Mouse (Mus musculus): ENCODE measurements around the gene Plch1.

Gene Plch1

DNA sequence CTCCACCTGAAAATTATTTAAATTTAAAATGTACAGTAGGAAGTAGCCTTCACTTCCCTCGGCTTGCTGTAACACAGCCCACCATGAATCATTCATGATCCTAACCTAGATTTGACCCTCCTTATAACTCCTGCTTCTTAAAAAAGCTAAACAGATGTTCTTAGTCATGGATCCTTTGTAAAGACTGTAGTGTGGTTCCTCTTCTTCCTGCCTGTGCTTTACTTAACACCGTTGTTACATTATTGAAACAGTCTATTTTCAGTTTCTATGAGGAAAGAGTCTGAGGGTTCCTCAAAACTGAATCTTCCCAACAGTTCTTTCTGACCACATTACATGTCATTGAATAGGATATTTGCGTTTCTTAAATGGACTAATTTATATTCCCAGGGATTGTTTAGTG, 234.0 kb downstream of the Plch1 start:
- DNase-seq = no peak

DNA sequence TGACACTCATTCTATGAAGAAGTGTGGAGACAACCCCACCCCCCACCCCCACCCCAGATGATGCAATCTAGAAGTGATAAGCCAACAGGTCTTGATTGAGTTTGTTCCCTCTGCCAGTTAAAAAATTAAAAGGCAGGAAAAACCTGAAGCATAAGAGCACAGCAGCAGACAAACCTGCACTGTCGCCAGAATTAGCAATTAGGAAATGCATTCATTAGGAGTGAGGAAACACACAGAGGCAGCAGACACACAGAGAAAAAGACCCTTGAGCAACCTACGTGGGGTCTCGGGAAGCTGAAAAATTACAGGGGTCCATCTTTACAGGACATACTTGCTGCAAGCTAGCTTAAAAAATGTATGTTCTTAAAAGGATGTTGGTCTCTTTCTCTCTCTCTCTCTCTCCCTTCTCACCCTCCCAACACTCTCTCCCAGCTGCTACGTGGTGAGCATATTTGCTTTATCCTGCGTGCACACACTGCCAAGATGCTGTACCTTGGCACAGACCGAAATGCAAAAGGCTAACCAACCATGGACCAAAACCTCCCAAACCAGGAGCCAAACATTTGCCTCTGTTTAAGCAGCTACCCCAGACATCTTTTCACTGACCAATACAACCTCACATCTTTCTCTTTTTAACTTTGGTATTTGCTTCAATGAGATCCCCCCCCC, 234.6 kb downstream of the Plch1 start:
- peak; percentile 6 for DNase-seq
